Mouse (Mus musculus): Measurements from ENCODE around the gene Fat3. TPM values are rescaled to one million over a fixed set of nuclear protein-coding genes. Genes with fewer than 3 reads are reported as not detected.
A peak's percentile ranks its signal among the peaks of the same experiment; 100 is the strongest.

The Fat3 gene
- polyA plus RNA-seq, 1 experiment: 10.5 TPM

DNA sequence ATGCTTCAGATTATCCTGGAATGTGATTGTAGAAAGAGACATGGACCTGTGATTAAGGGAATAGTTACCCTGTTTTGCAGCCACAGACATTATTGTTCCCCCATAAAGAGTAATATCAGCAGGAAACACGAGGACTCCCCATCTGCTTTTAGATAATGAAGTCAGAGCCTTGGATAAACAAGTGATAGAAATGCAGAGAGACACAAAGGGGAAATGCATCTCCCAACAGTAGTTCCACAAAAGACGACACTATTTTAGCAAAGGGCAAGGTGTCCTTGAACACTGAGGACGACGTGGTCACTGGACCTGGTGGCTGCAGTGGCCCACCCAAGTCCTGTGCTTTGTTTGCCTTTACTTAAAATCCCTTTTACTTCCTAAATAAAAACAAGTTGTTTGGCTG, 580.8 kb downstream of the Fat3 start:
- H3K4me1 ChIP-seq (ENCODE audit: control insufficient read depth, insufficient read depth, low read length): no peaks in the 10 kb centered on the region
- no peak overlapping the region for H3K27ac ChIP-seq (ENCODE audit: insufficient read depth, low read length)
- H3K4me3 ChIP-seq (replicated peaks; ENCODE audit: insufficient read depth, low read depth, low read length): no peak overlapping the region
- 81% methylated on average over 4 of the region's 4 CpGs for WGBS
- no peak for DNase-seq
- TF ChIP-seq POLR2A (IDR thresholded peaks at IDR 0.05; ENCODE audit: borderline replicate concordance, insufficient read depth, low read length) (no peak), CTCF (IDR thresholded peaks at IDR 0.05; ENCODE audit: borderline replicate concordance, insufficient read depth, low read depth, low read length) (no peak)
- no peaks in the 10 kb centered on the region for H3K27me3 ChIP-seq (ENCODE audit: control insufficient read depth, insufficient read depth, low read length)

DNA sequence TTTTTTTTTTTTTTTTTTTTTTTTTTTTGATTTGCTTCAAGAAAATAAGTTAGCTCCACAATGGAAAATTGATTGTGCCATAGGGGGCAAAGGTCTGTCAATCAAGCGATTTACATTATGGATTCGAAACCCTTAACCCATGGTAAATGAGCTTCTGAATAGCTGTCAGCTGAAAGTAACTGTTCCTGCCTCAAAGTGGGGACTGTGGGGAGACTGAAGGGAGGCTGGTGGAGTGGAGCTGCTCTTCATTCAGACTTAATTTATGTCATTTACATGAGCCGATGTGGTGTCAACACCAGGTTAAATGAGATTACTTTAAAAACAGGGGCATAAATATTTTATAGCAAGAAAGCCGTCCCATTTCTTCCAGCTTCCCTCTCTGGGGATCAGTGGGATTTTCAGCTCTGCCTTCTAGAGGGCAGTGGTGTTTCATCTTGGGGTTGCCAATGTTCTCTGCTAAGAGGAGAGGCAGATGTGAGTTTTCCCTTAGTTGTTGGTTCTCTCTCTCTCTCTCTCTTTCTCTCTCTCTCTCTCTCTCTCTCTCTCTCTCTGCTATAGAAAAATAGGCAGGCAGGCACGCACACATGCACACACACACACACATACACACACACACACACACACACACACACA, 581.6 kb downstream of the Fat3 start:
- no peaks in the 10 kb centered on the region for H3K4me1 ChIP-seq (ENCODE audit: control insufficient read depth, insufficient read depth, low read length)

DNA sequence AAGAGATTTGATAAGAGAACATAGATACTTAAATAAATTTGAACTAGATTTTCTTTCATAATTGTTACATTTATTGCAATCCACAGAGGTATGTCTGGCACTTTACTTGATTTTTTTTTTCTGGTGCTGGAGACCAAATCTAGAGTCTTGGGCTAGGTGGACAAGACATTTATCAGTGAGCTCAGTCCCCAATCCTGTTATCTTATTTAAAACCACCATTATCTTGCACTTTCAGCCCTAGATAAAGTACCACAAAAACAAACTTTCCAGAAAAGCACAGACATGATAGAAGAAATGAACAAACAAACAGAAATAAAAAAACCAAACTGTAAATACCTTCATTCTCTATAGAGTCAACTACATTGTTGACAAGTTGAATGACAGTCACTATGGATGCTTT, 584.5 kb downstream of the Fat3 start:
- Histone ChIP-seq H3K27me3 (ENCODE audit: control insufficient read depth, insufficient read depth, low read length) (no peaks in the 10 kb centered on the region), H3K27ac (ENCODE audit: insufficient read depth, low read length) (no peak overlapping the region), H3K4me3 (replicated peaks; ENCODE audit: insufficient read depth, low read depth, low read length) (no peak overlapping the region), H3K4me1 (ENCODE audit: control insufficient read depth, insufficient read depth, low read length) (no peaks in the 10 kb centered on the region)
- DNase-seq: no peak
- TF ChIP-seq CTCF (IDR thresholded peaks at IDR 0.05; ENCODE audit: borderline replicate concordance, insufficient read depth, low read depth, low read length): no peak
- TF ChIP-seq POLR2A (IDR thresholded peaks at IDR 0.05; ENCODE audit: borderline replicate concordance, insufficient read depth, low read length): no peak

More for the DNA sequence above, 581.6 kb downstream of the Fat3 start:
- no peak overlapping the region for H3K4me3 ChIP-seq (replicated peaks; ENCODE audit: insufficient read depth, low read depth, low read length)
- TF ChIP-seq POLR2A (IDR thresholded peaks at IDR 0.05; ENCODE audit: borderline replicate concordance, insufficient read depth, low read length) (no peak), CTCF (IDR thresholded peaks at IDR 0.05; ENCODE audit: borderline replicate concordance, insufficient read depth, low read depth, low read length) (peak; percentile 31; the same call in 1 of the 2 replicates)
- no peak for DNase-seq
- 66% methylated on average over 5 of the region's 5 CpGs for WGBS
- no peak overlapping the region for H3K27ac ChIP-seq (ENCODE audit: insufficient read depth, low read length)
- no peaks in the 10 kb centered on the region for H3K27me3 ChIP-seq (ENCODE audit: control insufficient read depth, insufficient read depth, low read length)

DNA sequence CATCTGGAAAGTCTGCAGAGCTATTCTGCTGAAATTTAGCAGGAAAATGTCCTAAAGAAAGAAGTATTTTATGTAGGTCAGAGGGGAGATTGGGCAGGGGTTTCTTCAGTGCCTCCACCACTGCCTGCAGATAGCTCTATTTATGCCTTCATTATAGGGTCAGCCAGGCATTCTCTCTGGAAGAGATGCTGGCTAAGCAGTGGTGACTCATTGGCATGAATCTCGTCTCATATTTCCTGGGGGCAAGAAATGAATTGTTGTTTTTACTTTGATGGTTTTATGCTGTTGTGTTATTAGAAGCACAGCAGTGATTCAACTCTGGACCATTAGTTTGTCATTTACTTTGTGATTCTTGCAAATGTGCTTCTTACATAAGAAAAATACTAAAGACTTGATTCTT, 588.4 kb downstream of the Fat3 start:
- Histone ChIP-seq H3K27me3 (ENCODE audit: control insufficient read depth, insufficient read depth, low read length) (no peaks in the 10 kb centered on the region), H3K4me1 (ENCODE audit: control insufficient read depth, insufficient read depth, low read length) (no peaks in the 10 kb centered on the region), H3K27ac (ENCODE audit: insufficient read depth, low read length) (no peak overlapping the region), H3K4me3 (replicated peaks; ENCODE audit: insufficient read depth, low read depth, low read length) (no peak overlapping the region)
- no peak for TF ChIP-seq CTCF (IDR thresholded peaks at IDR 0.05; ENCODE audit: borderline replicate concordance, insufficient read depth, low read depth, low read length)
- TF ChIP-seq POLR2A (IDR thresholded peaks at IDR 0.05; ENCODE audit: borderline replicate concordance, insufficient read depth, low read length): no peak
- DNase-seq: no peak
- 54% methylated on average over 1 of the region's 1 CpGs for WGBS

DNA sequence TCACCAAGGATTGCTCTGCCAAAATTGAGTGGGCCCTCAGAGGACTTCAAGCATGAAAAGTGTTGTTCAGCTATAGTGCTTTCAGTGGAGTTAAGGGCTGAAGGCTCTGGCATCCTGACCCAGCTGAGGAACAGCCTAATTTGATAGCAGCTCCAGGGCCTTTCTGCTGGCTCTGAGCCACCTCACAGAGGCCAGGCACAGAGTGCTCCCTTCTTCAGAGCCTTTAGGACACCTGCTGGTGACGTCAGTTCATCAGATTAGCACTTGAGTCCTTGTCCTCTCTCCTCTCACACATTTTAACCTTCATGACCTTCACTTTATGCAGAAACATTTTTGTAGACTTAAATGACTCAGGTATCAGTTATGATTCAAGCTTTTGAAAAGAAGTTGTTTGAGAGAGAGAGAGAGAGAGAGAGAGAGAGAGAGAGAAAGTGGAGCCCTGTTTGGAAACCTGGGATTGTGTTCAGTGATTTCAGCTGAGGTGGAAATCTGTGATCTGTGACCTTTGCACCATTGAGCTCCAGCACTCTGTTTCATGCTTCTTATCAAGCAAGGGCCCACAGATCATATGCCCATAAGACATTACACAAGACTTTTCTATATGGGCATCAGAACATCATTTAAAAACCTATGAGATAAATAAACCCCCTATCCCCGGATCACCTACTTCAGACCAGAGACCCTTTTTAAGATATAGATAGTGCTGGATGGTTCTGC, 591.5 kb downstream of the Fat3 start:
- Histone ChIP-seq H3K27ac (ENCODE audit: insufficient read depth, low read length) (no peak overlapping the region), H3K27me3 (ENCODE audit: control insufficient read depth, insufficient read depth, low read length) (no peaks in the 10 kb centered on the region), H3K4me1 (ENCODE audit: control insufficient read depth, insufficient read depth, low read length) (no peaks in the 10 kb centered on the region), H3K4me3 (replicated peaks; ENCODE audit: insufficient read depth, low read depth, low read length) (no peak overlapping the region)
- WGBS: 71% methylated on average over 2 of the region's 2 CpGs
- TF ChIP-seq CTCF (IDR thresholded peaks at IDR 0.05; ENCODE audit: borderline replicate concordance, insufficient read depth, low read depth, low read length): no peak
- no peak for TF ChIP-seq POLR2A (IDR thresholded peaks at IDR 0.05; ENCODE audit: borderline replicate concordance, insufficient read depth, low read length)
- peak in 1 of 2 experiments; percentile 12 for DNase-seq

DNA sequence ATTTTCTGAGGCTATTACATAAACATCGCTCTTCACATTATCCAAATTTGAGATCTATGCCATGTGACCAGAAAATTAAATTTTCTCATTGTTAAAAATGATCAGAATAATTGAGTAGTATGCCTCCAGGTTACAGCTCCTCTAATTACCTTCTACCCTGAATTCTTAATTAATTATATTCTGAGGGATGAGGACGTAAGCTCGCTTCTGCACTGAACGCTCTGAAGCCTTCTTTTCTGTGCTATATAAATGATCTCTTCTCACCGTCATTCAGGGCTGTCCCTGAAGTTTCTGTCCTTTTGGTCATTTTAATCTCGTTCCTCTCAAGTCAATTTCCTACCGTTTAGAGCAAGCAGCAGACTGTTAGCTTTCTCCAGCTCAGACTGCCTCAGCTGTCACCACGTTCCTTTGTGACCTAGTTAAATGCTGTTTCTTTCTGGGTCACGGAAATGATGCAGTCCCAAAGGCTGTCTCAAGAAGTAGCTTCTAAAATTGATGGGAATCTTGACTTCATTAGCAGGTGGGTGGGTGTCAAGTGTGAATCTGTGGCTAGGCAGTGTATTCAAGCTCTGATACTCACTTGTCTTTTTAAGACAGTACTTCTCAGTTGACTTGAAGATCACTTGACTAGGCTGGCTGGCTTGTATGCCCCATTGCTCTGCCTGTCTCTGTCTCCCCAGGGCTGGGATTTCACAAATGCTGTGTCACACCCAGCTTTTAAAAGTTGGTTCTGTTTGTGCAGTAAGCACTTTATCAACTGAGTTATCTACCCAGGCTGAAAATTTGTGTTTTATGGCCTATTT, 596.9 kb downstream of the Fat3 start:
- peak in 1 of 2 experiments; percentile 24 for DNase-seq
- no peak overlapping the region; the same call in 1 of the 2 replicates for H3K27ac ChIP-seq (ENCODE audit: insufficient read depth, low read length)
- 58% methylated on average over 9 of the region's 9 CpGs for WGBS

DNA sequence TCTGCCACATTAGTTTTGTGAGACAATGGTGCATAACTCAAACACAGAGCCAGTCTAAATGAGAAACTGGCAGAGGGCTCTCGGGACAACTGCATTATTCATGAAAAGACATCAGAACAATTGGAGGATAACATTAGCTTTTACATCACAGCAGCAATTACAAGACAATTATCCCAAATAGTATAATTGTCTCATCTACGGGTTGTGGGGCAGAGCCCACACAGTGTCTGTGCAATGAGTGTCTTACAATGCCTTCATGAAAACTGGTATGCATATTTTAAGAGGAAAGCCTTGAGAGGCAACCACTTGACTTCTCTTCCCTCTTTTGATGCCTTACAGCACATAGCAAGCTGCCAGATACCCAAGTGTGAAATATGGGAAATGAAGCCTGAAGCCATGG, 603.0 kb downstream of the Fat3 start:
- DNase-seq: no peak
- no peaks in the 10 kb centered on the region for H3K27me3 ChIP-seq (ENCODE audit: control insufficient read depth, insufficient read depth, low read length)

More for the DNA sequence above, 596.9 kb downstream of the Fat3 start:
- no peak overlapping the region for H3K4me3 ChIP-seq (replicated peaks; ENCODE audit: insufficient read depth, low read depth, low read length)
- H3K27me3 ChIP-seq (ENCODE audit: control insufficient read depth, insufficient read depth, low read length): no peaks in the 10 kb centered on the region
- H3K4me1 ChIP-seq (ENCODE audit: control insufficient read depth, insufficient read depth, low read length): no peaks in the 10 kb centered on the region
- TF ChIP-seq POLR2A (IDR thresholded peaks at IDR 0.05; ENCODE audit: borderline replicate concordance, insufficient read depth, low read length) (no peak), CTCF (IDR thresholded peaks at IDR 0.05; ENCODE audit: borderline replicate concordance, insufficient read depth, low read depth, low read length) (no peak)

More for the DNA sequence above, 603.0 kb downstream of the Fat3 start:
- no peak for TF ChIP-seq POLR2A (IDR thresholded peaks at IDR 0.05; ENCODE audit: borderline replicate concordance, insufficient read depth, low read length)
- no peak for TF ChIP-seq CTCF (IDR thresholded peaks at IDR 0.05; ENCODE audit: borderline replicate concordance, insufficient read depth, low read depth, low read length)
- Histone ChIP-seq H3K27ac (ENCODE audit: insufficient read depth, low read length) (no peak overlapping the region), H3K4me1 (ENCODE audit: control insufficient read depth, insufficient read depth, low read length) (no peaks in the 10 kb centered on the region), H3K4me3 (replicated peaks; ENCODE audit: insufficient read depth, low read depth, low read length) (no peak overlapping the region)
- WGBS: 77% methylated on average over 2 of the region's 2 CpGs

All from cerebellum, adult 2 months (tissue).